Mouse (Mus musculus): Measurements from ENCODE around the gene Slc23a2. TPM values are rescaled to one million over a fixed set of nuclear protein-coding genes. Genes with fewer than 3 reads are reported as not detected.

The Slc23a2 gene
- polyA plus RNA-seq, 1 experiment from 2014 or later, result 15.2 TPM

GRCm38 (mm10) chr2:132093739-132094138, 51.2 kb downstream of the Slc23a2 start:
- no peak for ATAC-seq (ENCODE audit: low FRiP score, low TSS enrichment)
- peaks cover 29% of the 10 kb centered on the region for H3K4me1 ChIP-seq (ENCODE audit: insufficient read depth, low read length)

GRCm38 (mm10) chr2:132093298-132093697, 51.6 kb downstream of the Slc23a2 start:
- H3K4me1 ChIP-seq (ENCODE audit: insufficient read depth, low read length), result peaks cover 28% of the 10 kb centered on the region
- H3K36me3 ChIP-seq (ENCODE audit: insufficient read depth, low read length), result no peaks in the 10 kb centered on the region
- H3K4me3 ChIP-seq (ENCODE audit: low read length), result no peak overlapping the region
- WGBS, result 100% methylated on average over 1 of the region's 1 CpGs
- no peak overlapping the region for H3K4me2 ChIP-seq (replicated peaks; ENCODE audit: low read depth, low read length)
- no peaks in the 10 kb centered on the region for H3K9me3 ChIP-seq (ENCODE audit: low read length)
- no peak overlapping the region for H3K9ac ChIP-seq (replicated peaks; ENCODE audit: low read length)
- no peaks in the 10 kb centered on the region for H3K27me3 ChIP-seq (ENCODE audit: insufficient read depth, low read length)
- no peak for ATAC-seq (ENCODE audit: low FRiP score, low TSS enrichment)
- no peak overlapping the region for H3K27ac ChIP-seq (ENCODE audit: low read length)

More at GRCm38 (mm10) chr2:132093739-132094138, 51.2 kb downstream of the Slc23a2 start:
- Histone ChIP-seq H3K27me3 (ENCODE audit: insufficient read depth, low read length) (no peaks in the 10 kb centered on the region), H3K36me3 (ENCODE audit: insufficient read depth, low read length) (no peaks in the 10 kb centered on the region), H3K27ac (ENCODE audit: low read length) (no peak overlapping the region), H3K4me2 (replicated peaks; ENCODE audit: low read depth, low read length) (no peak overlapping the region), H3K9ac (replicated peaks; ENCODE audit: low read length) (no peak overlapping the region), H3K9me3 (ENCODE audit: low read length) (no peaks in the 10 kb centered on the region), H3K4me3 (ENCODE audit: low read length) (no peak overlapping the region)
- 76% methylated on average over 2 of the region's 2 CpGs for WGBS

GRCm38 (mm10) chr2:132092722-132093121, 52.2 kb downstream of the Slc23a2 start:
- Histone ChIP-seq H3K36me3 (ENCODE audit: insufficient read depth, low read length) (0 out of 2 replicates have a peak, but pooled peaks cover 2% of the 10 kb centered on the region), H3K27me3 (ENCODE audit: insufficient read depth, low read length) (no peaks in the 10 kb centered on the region), H3K4me1 (ENCODE audit: insufficient read depth, low read length) (peaks cover 26% of the 10 kb centered on the region), H3K9me3 (ENCODE audit: low read length) (no peaks in the 10 kb centered on the region), H3K9ac (replicated peaks; ENCODE audit: low read length) (no peak overlapping the region), H3K4me2 (replicated peaks; ENCODE audit: low read depth, low read length) (no peak overlapping the region), H3K27ac (ENCODE audit: low read length) (no peak overlapping the region), H3K4me3 (ENCODE audit: low read length) (no peak overlapping the region)
- no peak for ATAC-seq (ENCODE audit: low FRiP score, low TSS enrichment)
- WGBS, result 93% methylated on average over 3 of the region's 3 CpGs

- H3K4me3 ChIP-seq (ENCODE audit: low read length), result no peak overlapping the region
- no peaks in the 10 kb centered on the region for H3K9me3 ChIP-seq (ENCODE audit: low read length)
- H3K9ac ChIP-seq (replicated peaks; ENCODE audit: low read length), result no peak overlapping the region
- ATAC-seq (ENCODE audit: low FRiP score, low TSS enrichment), result no peak
- no peaks in the 10 kb centered on the region for H3K27me3 ChIP-seq (ENCODE audit: insufficient read depth, low read length)
- H3K27ac ChIP-seq (ENCODE audit: low read length), result no peak overlapping the region
- H3K36me3 ChIP-seq (ENCODE audit: insufficient read depth, low read length), result peaks cover 12% of the 10 kb centered on the region
- H3K4me2 ChIP-seq (replicated peaks; ENCODE audit: low read depth, low read length), result no peak overlapping the region
- peaks cover 23% of the 10 kb centered on the region for H3K4me1 ChIP-seq (ENCODE audit: insufficient read depth, low read length)
- WGBS, result 77% methylated on average over 4 of the region's 4 CpGs
Observed at GRCm38 (mm10) chr2:132091749-132092148, 53.2 kb downstream of the Slc23a2 start.

- Histone ChIP-seq H3K4me2 (replicated peaks; ENCODE audit: low read depth, low read length) (no peak overlapping the region), H3K4me3 (ENCODE audit: low read length) (no peak overlapping the region), H3K27me3 (ENCODE audit: insufficient read depth, low read length) (no peaks in the 10 kb centered on the region), H3K9me3 (ENCODE audit: low read length) (no peaks in the 10 kb centered on the region), H3K9ac (replicated peaks; ENCODE audit: low read length) (no peak overlapping the region), H3K36me3 (ENCODE audit: insufficient read depth, low read length) (peaks cover 16% of the 10 kb centered on the region), H3K4me1 (ENCODE audit: insufficient read depth, low read length) (0 out of 2 replicates have a peak, but pooled peaks cover under 1% of the 10 kb centered on the region), H3K27ac (ENCODE audit: low read length) (no peak overlapping the region)
- no peak for ATAC-seq (ENCODE audit: low FRiP score, low TSS enrichment)
Observed at GRCm38 (mm10) chr2:132084813-132085212, 60.1 kb downstream of the Slc23a2 start.

GRCm38 (mm10) chr2:132084396-132084795, 60.5 kb downstream of the Slc23a2 start:
- H3K27me3 ChIP-seq (ENCODE audit: insufficient read depth, low read length), result no peaks in the 10 kb centered on the region
- H3K27ac ChIP-seq (ENCODE audit: low read length), result no peak overlapping the region
- H3K4me3 ChIP-seq (ENCODE audit: low read length), result no peak overlapping the region
- 78% methylated on average over 5 of the region's 5 CpGs for WGBS
- no peaks in the 10 kb centered on the region for H3K4me1 ChIP-seq (ENCODE audit: insufficient read depth, low read length)
- no peaks in the 10 kb centered on the region for H3K9me3 ChIP-seq (ENCODE audit: low read length)
- no peak for ATAC-seq (ENCODE audit: low FRiP score, low TSS enrichment)
- H3K4me2 ChIP-seq (replicated peaks; ENCODE audit: low read depth, low read length), result no peak overlapping the region
- peaks cover 16% of the 10 kb centered on the region for H3K36me3 ChIP-seq (ENCODE audit: insufficient read depth, low read length)
- no peak overlapping the region for H3K9ac ChIP-seq (replicated peaks; ENCODE audit: low read length)

GRCm38 (mm10) chr2:132079139-132079538, 65.8 kb downstream of the Slc23a2 start:
- ATAC-seq (ENCODE audit: low FRiP score, low TSS enrichment), result no peak
- H3K4me3 ChIP-seq (ENCODE audit: low read length), result no peak overlapping the region
- H3K36me3 ChIP-seq (ENCODE audit: insufficient read depth, low read length), result peaks cover 8% of the 10 kb centered on the region; the same call in 1 of the 2 replicates
- H3K9ac ChIP-seq (replicated peaks; ENCODE audit: low read length), result no peak overlapping the region
- no peak overlapping the region for H3K4me2 ChIP-seq (replicated peaks; ENCODE audit: low read depth, low read length)
- no peaks in the 10 kb centered on the region for H3K9me3 ChIP-seq (ENCODE audit: low read length)
- whole genome bisulfite sequencing, result 86% methylated on average over 5 of the region's 5 CpGs
- no peak overlapping the region for H3K27ac ChIP-seq (ENCODE audit: low read length)
- no peaks in the 10 kb centered on the region for H3K4me1 ChIP-seq (ENCODE audit: insufficient read depth, low read length)
- H3K27me3 ChIP-seq (ENCODE audit: insufficient read depth, low read length), result no peaks in the 10 kb centered on the region

- H3K9ac ChIP-seq (replicated peaks; ENCODE audit: low read length), result no peak overlapping the region
- peak; percentile 76; the same call in 1 of the 2 replicates for ATAC-seq (ENCODE audit: low FRiP score, low TSS enrichment)
- peaks cover 8% of the 10 kb centered on the region; the same call in 1 of the 2 replicates for H3K36me3 ChIP-seq (ENCODE audit: insufficient read depth, low read length)
- H3K4me2 ChIP-seq (replicated peaks; ENCODE audit: low read depth, low read length), result no peak overlapping the region
- 41% methylated on average over 3 of the region's 3 CpGs for WGBS
- H3K9me3 ChIP-seq (ENCODE audit: low read length), result no peaks in the 10 kb centered on the region
- H3K27me3 ChIP-seq (ENCODE audit: insufficient read depth, low read length), result no peaks in the 10 kb centered on the region
- H3K4me3 ChIP-seq (ENCODE audit: low read length), result no peak overlapping the region
- no peak overlapping the region for H3K27ac ChIP-seq (ENCODE audit: low read length)
- H3K4me1 ChIP-seq (ENCODE audit: insufficient read depth, low read length), result peaks cover 2% of the 10 kb centered on the region; the same call in 1 of the 2 replicates
Observed at GRCm38 (mm10) chr2:132073052-132073451, 71.9 kb downstream of the Slc23a2 start.

GRCm38 (mm10) chr2:132069985-132070735, 74.7 kb downstream of the Slc23a2 start:
- no peaks in the 10 kb centered on the region for H3K27me3 ChIP-seq (ENCODE audit: insufficient read depth, low read length)
- ATAC-seq (ENCODE audit: low FRiP score, low TSS enrichment), result no peak
- H3K36me3 ChIP-seq (ENCODE audit: insufficient read depth, low read length), result peaks cover 9% of the 10 kb centered on the region; the same call in 1 of the 2 replicates
- no peak overlapping the region for H3K4me3 ChIP-seq (ENCODE audit: low read length)
- H3K9me3 ChIP-seq (ENCODE audit: low read length), result no peaks in the 10 kb centered on the region
- H3K9ac ChIP-seq (replicated peaks; ENCODE audit: low read length), result no peak overlapping the region
- 61% methylated on average over 10 of the region's 10 CpGs for WGBS
- H3K4me2 ChIP-seq (replicated peaks; ENCODE audit: low read depth, low read length), result no peak overlapping the region
- no peak overlapping the region for H3K27ac ChIP-seq (ENCODE audit: low read length)
- peaks cover 2% of the 10 kb centered on the region; the same call in 1 of the 2 replicates for H3K4me1 ChIP-seq (ENCODE audit: insufficient read depth, low read length)

GRCm38 (mm10) chr2:132064185-132064831, 80.6 kb downstream of the Slc23a2 start:
- peak; percentile 85 for ATAC-seq (ENCODE audit: low FRiP score, low TSS enrichment)
- Histone ChIP-seq H3K9me3 (ENCODE audit: low read length) (no peaks in the 10 kb centered on the region), H3K27me3 (ENCODE audit: insufficient read depth, low read length) (no peaks in the 10 kb centered on the region), H3K27ac (ENCODE audit: low read length) (0 out of 2 replicates have a peak overlapping the region, but pooled peaks have one; percentile 17), H3K4me3 (ENCODE audit: low read length) (no peak overlapping the region), H3K4me2 (replicated peaks; ENCODE audit: low read depth, low read length) (no peak overlapping the region), H3K9ac (replicated peaks; ENCODE audit: low read length) (no peak overlapping the region), H3K4me1 (ENCODE audit: insufficient read depth, low read length) (peaks cover 7% of the 10 kb centered on the region; the same call in 1 of the 2 replicates), H3K36me3 (ENCODE audit: insufficient read depth, low read length) (peaks cover 6% of the 10 kb centered on the region; the same call in 1 of the 2 replicates)
- WGBS, result 40% methylated on average over 11 of the region's 11 CpGs

All from kidney, embryonic 16.5 days (tissue).